Mouse (Mus musculus): ENCODE data around the gene 4933400A11Rik. TPM values are rescaled to one million over a fixed set of nuclear protein-coding genes. Genes with fewer than 3 reads are reported as not detected.

4933400A11Rik gene
- polyA plus RNA-seq, 1 experiment from 2014 or later, result 0.46 TPM

GRCm38 (mm10) chrX:169794421-169794820 lies 15.0 kb upstream of the 4933400A11Rik start:
- no peaks in the 10 kb centered on the region for H3K36me3 ChIP-seq
- no peak overlapping the region for H3K4me2 ChIP-seq (replicated peaks)
- ATAC-seq (ENCODE audit: low FRiP score), result no peak
- no peak overlapping the region for H3K4me3 ChIP-seq
- H3K27ac ChIP-seq, result no peak overlapping the region
- WGBS, result 66% methylated on average over 4 of the region's 4 CpGs
- peaks cover 21% of the 10 kb centered on the region for H3K27me3 ChIP-seq
- no peaks in the 10 kb centered on the region for H3K4me1 ChIP-seq
- no peaks in the 10 kb centered on the region for H3K9me3 ChIP-seq (replicated peaks)
- no peak overlapping the region for H3K9ac ChIP-seq

- no peaks in the 10 kb centered on the region for H3K4me1 ChIP-seq
- no peaks in the 10 kb centered on the region for H3K36me3 ChIP-seq
- H3K4me2 ChIP-seq (replicated peaks), result no peak overlapping the region
- 41% methylated on average over 1 of the region's 1 CpGs for WGBS
- no peak overlapping the region for H3K9ac ChIP-seq
- H3K4me3 ChIP-seq, result no peak overlapping the region
- peak; percentile 46; the same call in 1 of the 2 replicates for ATAC-seq (ENCODE audit: low FRiP score)
- H3K9me3 ChIP-seq (replicated peaks), result no peaks in the 10 kb centered on the region
- no peak overlapping the region for H3K27ac ChIP-seq
- H3K27me3 ChIP-seq, result peaks cover 21% of the 10 kb centered on the region
Observed at GRCm38 (mm10) chrX:169792879-169793278, 13.4 kb upstream of the 4933400A11Rik start.

GRCm38 (mm10) chrX:169789702-169790101 lies 10.3 kb upstream of the 4933400A11Rik start:
- no peaks in the 10 kb centered on the region for H3K36me3 ChIP-seq
- H3K9me3 ChIP-seq (replicated peaks), result no peaks in the 10 kb centered on the region
- no peak overlapping the region for H3K9ac ChIP-seq
- H3K4me1 ChIP-seq, result no peaks in the 10 kb centered on the region
- 79% methylated on average over 5 of the region's 5 CpGs for WGBS
- no peak for ATAC-seq (ENCODE audit: low FRiP score)
- H3K4me3 ChIP-seq, result no peak overlapping the region
- H3K4me2 ChIP-seq (replicated peaks), result no peak overlapping the region
- peaks cover 13% of the 10 kb centered on the region for H3K27me3 ChIP-seq
- H3K27ac ChIP-seq, result no peak overlapping the region

GRCm38 (mm10) chrX:169758001-169758400 lies 21.4 kb downstream of the 4933400A11Rik start:
- Histone ChIP-seq H3K27ac (no peak overlapping the region), H3K36me3 (no peaks in the 10 kb centered on the region), H3K27me3 (peaks cover 21% of the 10 kb centered on the region), H3K4me3 (no peak overlapping the region), H3K9me3 (replicated peaks) (no peaks in the 10 kb centered on the region), H3K4me2 (replicated peaks) (no peak overlapping the region), H3K9ac (no peak overlapping the region), H3K4me1 (no peaks in the 10 kb centered on the region)
- WGBS, result 88% methylated on average over 3 of the region's 3 CpGs
- no peak for ATAC-seq (ENCODE audit: low FRiP score)

GRCm38 (mm10) chrX:169735387-169735969 lies 44.0 kb downstream of the 4933400A11Rik start:
- 50% methylated on average over 3 of the region's 3 CpGs for WGBS
- Histone ChIP-seq H3K36me3 (no peaks in the 10 kb centered on the region), H3K27ac (peak overlapping the region; percentile 35; the same call in 1 of the 2 replicates), H3K4me1 (no peaks in the 10 kb centered on the region), H3K27me3 (peaks cover 31% of the 10 kb centered on the region), H3K9me3 (replicated peaks) (no peaks in the 10 kb centered on the region), H3K4me3 (no peak overlapping the region), H3K4me2 (replicated peaks) (no peak overlapping the region), H3K9ac (no peak overlapping the region)
- ATAC-seq (ENCODE audit: low FRiP score), result no peak

Other genes with a start within 250 kb of the 4933400A11Rik start
- 11.9 and 13.0 TPM in 2 replicates for gene Mid1, start 94.4 kb downstream of the 4933400A11Rik start, polyA plus RNA-seq (2016; fragmentation: Nextera tagmentation; extraction: Ambion mirVana)
- gene Gm21887, start 230.0 kb upstream of the 4933400A11Rik start, polyA plus RNA-seq (2016; fragmentation: Nextera tagmentation; extraction: Ambion mirVana), result 169 and 249 TPM in 2 replicates

Data from hindbrain, embryonic 12.5 days (tissue).